Mouse (Mus musculus): ENCODE results near the gene Zfp622. TPM values are rescaled to one million over a fixed set of nuclear protein-coding genes. Genes with fewer than 3 reads are reported as not detected.

Zfp622 gene
- total and polyA plus RNA-seq, 3 experiments: 65.6 to 146 (median 84.3) TPM

DNA sequence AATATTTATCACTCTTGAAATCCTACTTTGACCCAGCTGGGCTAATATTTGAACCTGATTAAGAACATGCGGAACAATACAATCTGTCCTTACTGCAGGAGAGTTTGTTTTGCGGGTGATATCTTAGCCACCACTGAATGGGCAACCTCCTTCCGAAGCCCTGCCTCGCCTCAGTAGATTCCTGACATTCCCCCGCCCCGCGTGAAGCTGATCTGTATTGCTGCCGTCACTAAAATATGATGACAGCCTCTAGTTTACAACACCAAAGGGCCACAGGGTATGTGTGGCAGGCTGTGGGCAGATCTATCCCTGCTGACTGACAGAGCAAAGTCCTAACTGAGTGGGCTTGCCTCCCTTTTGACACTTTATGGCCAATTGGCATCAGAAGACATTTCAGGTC is 38.9 kb upstream of the Zfp622 start:
- dilution Hi-C loops (cut with MboI; ENCODE audit: extremely low pct_ligation_motif_present, extremely low pct_unique_long_range_greater_than_20kb, low sequenced_read_pairs): no loop called here
- no peaks in the 10 kb centered on the region for H3K9me3 ChIP-seq (replicated peaks; ENCODE audit: low read length)
- no peak for TF ChIP-seq MAX (IDR thresholded peaks at IDR 0.05; ENCODE audit: low read length)
- no peaks in the 10 kb centered on the region for H3K27me3 ChIP-seq (replicated peaks)
- H3K79me2 ChIP-seq (replicated peaks; ENCODE audit: control insufficient read depth, extremely low read depth, insufficient read depth, poor library complexity, severe bottlenecking): no peaks in the 10 kb centered on the region; the same call in 1 of the 2 replicates
- H3K4me1 ChIP-seq (ENCODE audit: control insufficient read depth in 1 of 2, insufficient read depth in 2 of 2): peaks cover 15 to 27% of the 10 kb centered on the region in 2 experiments
- no peak overlapping the region for H3K9ac ChIP-seq (ENCODE audit: insufficient read depth, low read depth)
- no peak for DNase-seq (ENCODE audit: extremely low read depth)
- H3K36me3 ChIP-seq (replicated peaks in 1 of 2; ENCODE audit: control insufficient read depth in 1 of 2, insufficient read depth in 1 of 2, low read length in 1 of 2): peaks cover 0 to 12% of the 10 kb centered on the region in 2 experiments
- in situ Hi-C loops (cut with MboI; ENCODE audit: low pct_ligation_motif_present, low pct_unique_long_range_greater_than_20kb, low sequenced_read_pairs): no loop called here
- no peak overlapping the region for H3K4me3 ChIP-seq (replicated peaks in 1 of 3; ENCODE audit: low read depth in 2 of 3, low read length in 2 of 3, poor library complexity in 1 of 3)
- H3K27ac ChIP-seq (ENCODE audit: insufficient read depth, low read depth): no peak overlapping the region
- no peak overlapping the region for H3K4me2 ChIP-seq (ENCODE audit: insufficient read depth, low read depth, poor library complexity, severe bottlenecking)

DNA sequence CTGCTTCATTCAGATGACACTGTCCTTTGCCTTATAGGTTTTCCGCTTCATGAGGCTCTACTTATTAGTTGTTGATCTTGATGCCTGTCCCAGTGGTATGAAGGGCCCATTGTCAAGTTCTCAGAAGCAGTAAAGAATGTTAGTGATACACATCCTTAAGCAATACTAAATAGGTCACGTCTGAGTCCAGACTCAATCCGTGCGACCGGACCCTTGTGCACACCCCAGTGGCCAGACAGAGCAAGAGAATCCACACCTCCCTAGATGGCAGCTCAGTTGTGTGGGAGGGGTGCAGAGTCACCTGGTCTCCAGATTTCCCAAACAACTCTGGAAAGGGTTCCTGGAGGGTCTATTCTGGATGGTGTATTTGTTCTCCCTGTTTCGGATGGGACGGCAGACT is 37.7 kb upstream of the Zfp622 start:
- no peak overlapping the region for H3K4me3 ChIP-seq (replicated peaks in 1 of 3; ENCODE audit: low read depth in 2 of 3, low read length in 2 of 3, poor library complexity in 1 of 3)
- no peak overlapping the region for H3K27ac ChIP-seq (ENCODE audit: insufficient read depth, low read depth)
- H3K4me2 ChIP-seq (ENCODE audit: insufficient read depth, low read depth, poor library complexity, severe bottlenecking): no peak overlapping the region
- no peak for TF ChIP-seq EP300 (IDR thresholded peaks at IDR 0.05; ENCODE audit: low read length)
- TF ChIP-seq CHD2 (IDR thresholded peaks at IDR 0.05; ENCODE audit: low read length): no peak
- TF ChIP-seq PAX5 (IDR thresholded peaks at IDR 0.05; ENCODE audit: low read length): no peak
- TF ChIP-seq CTCF (conservative IDR thresholded peaks at IDR 0.05 in 1 of 2, IDR thresholded peaks at IDR 0.05 in 1 of 2; ENCODE audit: low read depth in 2 of 2, low read length in 2 of 2): peak in 1 of 2 experiments; percentile 30; a peak in 2 of 4 replicates
- TF ChIP-seq SMC3 (IDR thresholded peaks at IDR 0.05; ENCODE audit: low read depth, low read length): peak; percentile 9
- no peaks in the 10 kb centered on the region for H3K27me3 ChIP-seq (replicated peaks)
- DNase-seq (ENCODE audit: extremely low read depth): no peak
- H3K79me2 ChIP-seq (replicated peaks; ENCODE audit: control insufficient read depth, extremely low read depth, insufficient read depth, poor library complexity, severe bottlenecking): no peaks in the 10 kb centered on the region; the same call in 1 of the 2 replicates
- H3K36me3 ChIP-seq (replicated peaks in 1 of 2; ENCODE audit: control insufficient read depth in 1 of 2, insufficient read depth in 1 of 2, low read length in 1 of 2): peaks cover 0 to 12% of the 10 kb centered on the region in 2 experiments
- dilution Hi-C loops (cut with MboI; ENCODE audit: extremely low pct_ligation_motif_present, extremely low pct_unique_long_range_greater_than_20kb, low sequenced_read_pairs) (no loop called here), in situ Hi-C loops (cut with MboI; ENCODE audit: low pct_ligation_motif_present, low pct_unique_long_range_greater_than_20kb, low sequenced_read_pairs) (no loop called here)
- no peaks in the 10 kb centered on the region for H3K9me3 ChIP-seq (replicated peaks; ENCODE audit: low read length)
- H3K9ac ChIP-seq (ENCODE audit: insufficient read depth, low read depth): no peak overlapping the region
- peaks cover 12 to 24% of the 10 kb centered on the region in 2 experiments for H3K4me1 ChIP-seq (ENCODE audit: control insufficient read depth in 1 of 2, insufficient read depth in 2 of 2)

DNA sequence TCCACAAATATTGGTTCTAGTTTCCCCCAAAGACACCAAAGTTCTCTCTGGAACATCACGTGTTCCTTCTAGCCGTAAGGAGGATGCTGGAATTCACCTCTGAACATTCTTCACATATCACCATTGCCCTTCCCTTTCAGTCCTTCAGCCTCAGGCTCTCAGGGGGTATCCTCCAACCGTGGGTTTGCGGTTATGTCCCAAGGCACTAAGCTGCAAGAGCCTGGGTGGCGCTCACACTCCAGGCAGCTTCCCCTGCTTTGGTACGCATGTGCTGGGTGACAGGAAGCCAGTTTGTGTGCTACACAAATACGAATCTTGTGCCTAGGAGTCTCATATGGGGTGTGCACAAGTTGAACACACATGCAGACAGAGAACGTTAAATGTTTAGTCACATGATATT is 36.8 kb upstream of the Zfp622 start:
- Histone ChIP-seq H3K9ac (ENCODE audit: insufficient read depth, low read depth) (no peak overlapping the region), H3K4me1 (ENCODE audit: control insufficient read depth in 1 of 2, insufficient read depth in 2 of 2) (peaks cover 11 to 17% of the 10 kb centered on the region in 2 experiments), H3K79me2 (replicated peaks; ENCODE audit: control insufficient read depth, extremely low read depth, insufficient read depth, poor library complexity, severe bottlenecking) (no peaks in the 10 kb centered on the region; the same call in 1 of the 2 replicates), H3K4me3 (replicated peaks in 1 of 3; ENCODE audit: low read depth in 2 of 3, low read length in 2 of 3, poor library complexity in 1 of 3) (no peak overlapping the region), H3K27me3 (replicated peaks) (no peaks in the 10 kb centered on the region), H3K4me2 (ENCODE audit: insufficient read depth, low read depth, poor library complexity, severe bottlenecking) (no peak overlapping the region), H3K27ac (ENCODE audit: insufficient read depth, low read depth) (no peak overlapping the region), H3K36me3 (replicated peaks in 1 of 2; ENCODE audit: control insufficient read depth in 1 of 2, insufficient read depth in 1 of 2, low read length in 1 of 2) (peaks cover 0 to 12% of the 10 kb centered on the region in 2 experiments), H3K9me3 (replicated peaks; ENCODE audit: low read length) (no peaks in the 10 kb centered on the region)
- TF ChIP-seq SMC3 (IDR thresholded peaks at IDR 0.05; ENCODE audit: low read depth, low read length) (no peak), ETS1 (conservative IDR thresholded peaks at IDR 0.05; ENCODE audit: low read depth, low read length) (no peak), KAT2A (IDR thresholded peaks at IDR 0.05; ENCODE audit: insufficient replicate concordance, low read length) (no peak), MAFK (IDR thresholded peaks at IDR 0.05; ENCODE audit: insufficient replicate concordance, low read length) (no peak), HCFC1 (IDR thresholded peaks at IDR 0.05; ENCODE audit: low read depth, low read length) (no peak)
- dilution Hi-C loops (cut with MboI; ENCODE audit: extremely low pct_ligation_motif_present, extremely low pct_unique_long_range_greater_than_20kb, low sequenced_read_pairs): no loop called here
- no peak for DNase-seq (ENCODE audit: extremely low read depth)
- in situ Hi-C loops (cut with MboI; ENCODE audit: low pct_ligation_motif_present, low pct_unique_long_range_greater_than_20kb, low sequenced_read_pairs): no loop called here
